In genomic region chr5:127633188-127633587, GRCm38 (mm10) we compare ENCODE assay signal across 9 mouse cellular contexts. TPM values are rescaled to one million over a fixed set of nuclear protein-coding genes. Genes with fewer than 3 reads are reported as not detected.
A peak's percentile ranks its signal among the peaks of the same experiment; 100 is the strongest.
DNase-seq lines count a peak whose midpoint lies in the region; ATAC-seq lines count a peak whose summit lies in the region.
"Had no signal": no experiment of that assay in that cellular context is flagged by ENCODE, and none has a peak within 500 bp of the region (broad histone marks: within the 10 kb centered on the region; RNA-seq: fewer than 3 reads in every experiment).

No protein-coding gene starts in this region.

- H3K36me3 ChIP-seq in hindbrain, embryonic 14.5 days (replicated peaks; ENCODE audit: control insufficient read depth, insufficient read depth), result no peaks in the 10 kb centered on the region
- H3K36me3 ChIP-seq in liver, embryonic 13.5 days, result no peaks in the 10 kb centered on the region

- peak overlapping the region; percentile 97 for H3K4me2 ChIP-seq in hindbrain, embryonic 14.5 days (replicated peaks)
- peak overlapping the region; percentile 54; the same call in 1 of the 2 replicates for H3K4me2 ChIP-seq in liver, embryonic 13.5 days

- 38% methylated on average over 4 of the region's 4 CpGs for WGBS in hindbrain, embryonic 14.5 days
- 24% methylated on average over 4 of the region's 4 CpGs for WGBS in liver, embryonic 13.5 days (ENCODE audit: insufficient replicate concordance)

- H3K9me3 ChIP-seq in hindbrain, embryonic 14.5 days (ENCODE audit: control insufficient read depth, low read length), result no peaks in the 10 kb centered on the region
- H3K9me3 ChIP-seq in liver, embryonic 13.5 days (replicated peaks), result no peaks in the 10 kb centered on the region

- no peak overlapping the region for H3K27ac ChIP-seq in hindbrain, embryonic 14.5 days
- no peak overlapping the region for H3K27ac ChIP-seq in liver, embryonic 13.5 days

- ATAC-seq in hindbrain, embryonic 14.5 days (ENCODE audit: low FRiP score), result no peak
- no peak for ATAC-seq in liver, embryonic 13.5 days (ENCODE audit: low read depth)

- DNase-seq in adrenal gland, postnatal 10 days, result peak; percentile 18
- no peak for DNase-seq in adrenal gland, adult 2 months
- DNase-seq in ES-CJ7 (ENCODE audit: low read depth, low spot score), result peak; percentile 30
- no peak for DNase-seq in hindbrain, embryonic 14.5 days (ENCODE audit: low spot score)
- DNase-seq in liver, embryonic 13.5 days, result no peak
- DNase-seq in left cerebral cortex, adult 11 months (ENCODE audit: low spot score), result no peak
- DNase-seq in left cerebral cortex, postnatal 14 days (ENCODE audit: low spot score in 2 of 2), result no peak
- no peak for DNase-seq in frontal cortex, adult 2 months (ENCODE audit: extremely low spot score in 1 of 2, low spot score in 1 of 2)
- DNase-seq: adrenal gland, postnatal 14 days had no signal

- no peaks in the 10 kb centered on the region for H3K27me3 ChIP-seq in hindbrain, embryonic 14.5 days (ENCODE audit: control insufficient read depth, insufficient read depth, low read length)
- peaks cover 32% of the 10 kb centered on the region for H3K27me3 ChIP-seq in liver, embryonic 13.5 days

- no peak overlapping the region for H3K9ac ChIP-seq in hindbrain, embryonic 14.5 days
- H3K9ac ChIP-seq in liver, embryonic 13.5 days, result no peak overlapping the region

- H3K4me1 ChIP-seq in hindbrain, embryonic 14.5 days (replicated peaks; ENCODE audit: control insufficient read depth, insufficient read depth, low read length), result no peaks in the 10 kb centered on the region
- 0 out of 2 replicates have a peak, but pooled peaks cover 3% of the 10 kb centered on the region for H3K4me1 ChIP-seq in liver, embryonic 13.5 days (replicated peaks)

- H3K4me3 ChIP-seq in hindbrain, embryonic 14.5 days (replicated peaks; ENCODE audit: low read length), result peak overlapping the region; percentile 55
- H3K4me3 ChIP-seq in liver, embryonic 13.5 days (replicated peaks), result no peak overlapping the region

- intact Hi-C loops in left cerebral cortex, postnatal 14 days (cut with DNase I), result no loop called here

RNA-seq across cellular contexts. Expression of gene Slc15a4, which starts 0.5 kb away (rescaled TPM):
- 10 to 100 TPM; 16.7 to 17.3 TPM for total RNA-seq in adrenal gland, postnatal 10 days (2021)
- 10 to 100 TPM; 23.0 to 38.9 TPM for total RNA-seq in adrenal gland, adult 2 months (2021)
- polyA plus RNA-seq in adrenal gland, adult 2 months (2012; rRNA removed), result 32.1 and 33.1 TPM in 2 replicates
- 22.2 and 34.7 TPM in 2 replicates for polyA plus RNA-seq in hindbrain, embryonic 14.5 days (2014; fragmentation: Nextera tagmentation; extraction: Ambion mirVana)
- polyA plus RNA-seq in liver, embryonic 13.5 days (2015; fragmentation: Nextera tagmentation; extraction: Ambion mirVana), result 8.7 and 11.1 TPM in 2 replicates
- 10 to 100 TPM; 22.4 to 30.0 TPM for total RNA-seq in left cerebral cortex, postnatal 14 days (2021)
- polyA plus RNA-seq in frontal cortex, adult 2 months (2012; rRNA removed), result 18.5 and 22.1 TPM in 2 replicates

RNA-seq across cellular contexts. Expression of gene Glt1d1, which starts 1.1 kb away (rescaled TPM):
- 1 to 10 TPM; 1.5 to 3.7 TPM for total RNA-seq in adrenal gland, postnatal 10 days (2021)
- under 1 TPM; 0.26 to 0.73 TPM for total RNA-seq in adrenal gland, adult 2 months (2021)
- 0.03 and 0.08 TPM in 2 replicates for polyA plus RNA-seq in adrenal gland, adult 2 months (2012; rRNA removed)
- 1.3 and 1.7 TPM in 2 replicates for polyA plus RNA-seq in hindbrain, embryonic 14.5 days (2014; fragmentation: Nextera tagmentation; extraction: Ambion mirVana)
- polyA plus RNA-seq in liver, embryonic 13.5 days (2015; fragmentation: Nextera tagmentation; extraction: Ambion mirVana), result 0.21 TPM in 1 of 2 replicates, not detected in the other
- total RNA-seq in left cerebral cortex, postnatal 14 days (2021), result 10 to 100 TPM; 23.4 to 28.6 TPM
- polyA plus RNA-seq in frontal cortex, adult 2 months (2012; rRNA removed), result 15.2 and 17.9 TPM in 2 replicates

Comparison
In these comparisons a context has a peak if more than half of its experiments do, and no peak if none do; other contexts are left out.
1. DNase-seq: peak in adrenal gland, postnatal 10 days (single experiment) and ES-CJ7 (single experiment); none in adrenal gland, adult 2 months (single experiment), hindbrain, embryonic 14.5 days (single experiment), liver, embryonic 13.5 days (single experiment), left cerebral cortex, adult 11 months (single experiment), left cerebral cortex, postnatal 14 days (0 of 2) and frontal cortex, adult 2 months (0 of 2).